Mouse (Mus musculus): ENCODE measurements at regions not wholly inside any gene's neighbourhood (a gene's known extent, or its start where the extent isn't known, plus 50 kb on each side); places are given as distances from the start of the nearest gene placed in this dataset.

DNA sequence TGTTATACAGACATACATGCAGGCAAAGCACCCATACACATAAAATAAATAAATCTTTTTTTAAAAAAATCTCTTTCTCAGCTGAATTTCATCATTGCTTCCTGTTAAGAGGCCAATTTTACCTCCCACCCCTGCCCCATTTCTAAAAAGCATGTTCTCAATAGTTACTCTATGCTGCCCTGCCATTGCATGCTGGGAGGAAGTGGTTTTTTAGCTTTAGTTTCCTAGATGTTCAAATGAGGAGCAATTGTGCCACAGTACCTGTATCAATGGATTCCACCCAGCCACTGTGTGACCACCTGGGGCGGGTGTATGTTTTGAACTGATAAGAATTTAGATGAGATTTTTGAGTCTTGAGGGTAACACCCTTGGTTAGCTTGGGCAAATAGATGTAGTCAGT is 53.3 kb upstream of the Prkcq start:
- Histone ChIP-seq H3K27ac (ENCODE audit: insufficient read depth, low read depth, low read length) (no peak overlapping the region), H3K4me1 (ENCODE audit: control insufficient read depth, insufficient read depth, low read length) (no peaks in the 10 kb centered on the region), H3K4me3 (ENCODE audit: insufficient read depth, low read depth, low read length) (no peak overlapping the region)
- TF ChIP-seq CTCF (IDR thresholded peaks at IDR 0.05; ENCODE audit: insufficient read depth, low read depth, low read length) (no peak), POLR2A (IDR thresholded peaks at IDR 0.05; ENCODE audit: insufficient read depth, low read depth, low read length) (no peak)
- WGBS = 98% methylated on average over 1 of the region's 1 CpGs

DNA sequence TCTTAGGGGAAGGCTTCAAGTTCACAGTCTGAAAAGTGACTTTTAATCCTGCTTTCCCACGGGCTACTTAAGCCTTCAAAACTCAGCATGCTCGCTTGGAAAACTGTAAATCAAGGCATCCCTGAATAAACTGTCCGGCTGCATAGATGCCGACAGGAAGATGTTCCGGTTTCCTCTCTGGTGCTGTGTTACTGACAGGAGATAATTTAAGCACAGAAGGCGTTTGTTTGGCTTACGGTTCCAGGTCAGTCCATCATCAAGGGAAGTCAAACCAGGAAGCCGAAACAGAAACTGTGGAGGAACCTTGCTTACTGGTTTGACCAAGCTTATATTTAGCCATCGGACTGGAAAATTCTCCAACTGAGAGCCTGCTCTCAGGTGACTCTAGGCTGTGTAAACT is 52.6 kb upstream of the Prkcq start:
- WGBS = 89% methylated on average over 9 of the region's 9 CpGs
- TF ChIP-seq POLR2A (IDR thresholded peaks at IDR 0.05; ENCODE audit: insufficient read depth, low read depth, low read length) (no peak), CTCF (IDR thresholded peaks at IDR 0.05; ENCODE audit: insufficient read depth, low read depth, low read length) (no peak)
- no peaks in the 10 kb centered on the region for H3K4me1 ChIP-seq (ENCODE audit: control insufficient read depth, insufficient read depth, low read length)
- H3K27ac ChIP-seq (ENCODE audit: insufficient read depth, low read depth, low read length) = no peak overlapping the region
- no peak overlapping the region for H3K4me3 ChIP-seq (ENCODE audit: insufficient read depth, low read depth, low read length)
